Mouse (Mus musculus) MEL (cell line): ENCODE data around the gene Sgms1. TPM values are rescaled to one million over a fixed set of nuclear protein-coding genes. Genes with fewer than 3 reads are reported as not detected.

Experiments
- DNase-seq: peaks from one replicate; pipeline ENCODE4 v3.0.0; 2011; ENCODE audit warnings: low read depth, low spot score
- H3K27ac ChIP-seq: 2 replicates; pipeline ENCODE4 v1.5.1; 2012; ENCODE audit warnings: low read depth, mild to moderate bottlenecking, control low read depth, low read length, moderate library complexity; ENCODE audit not compliant: control insufficient read depth
- H3K27me3 ChIP-seq, 2 experiments: fragments of 150-350 bp in 1 of 2; sonication (generic) in 1 of 2; 2 replicates each; pipeline ENCODE4 v1.6.1; 2012; ENCODE audit warnings: low read length in 2 of 2, mild to moderate bottlenecking in 2 of 2, improper control_type of control experiment in 1 of 2, moderate library complexity in 1 of 2; ENCODE audit not compliant: insufficient read depth in 2 of 2, control insufficient read depth in 1 of 2
- H3K36me3 ChIP-seq, 2 experiments: 2 replicates each; pipeline ENCODE4 v1.6.1; 2012 to 2014; ENCODE audit warnings: low read length in 2 of 2, improper control_type of control experiment in 1 of 2, inconsistent platforms in 1 of 2, mild to moderate bottlenecking in 1 of 2; ENCODE audit not compliant: insufficient read depth in 2 of 2, control insufficient read depth in 1 of 2
- H3K4me1 ChIP-seq, 2 experiments: fragments of 150-350 bp in 1 of 2; sonication (generic) in 1 of 2; 2 replicates each; pipeline ENCODE4 v1.6.1; 2012; ENCODE audit warnings: low read length in 2 of 2, improper control_type of control experiment in 1 of 2, mild to moderate bottlenecking in 1 of 2; ENCODE audit not compliant: insufficient read depth in 2 of 2, control insufficient read depth in 1 of 2
- H3K4me3 ChIP-seq, 2 experiments: fragments of 150-350 bp in 1 of 2; sonication (generic) in 1 of 2; 2 replicates each; pipeline ENCODE4 v1.5.1; 2012; ENCODE audit warnings: low read depth in 2 of 2, low read length in 2 of 2, mild to moderate bottlenecking in 2 of 2, moderate library complexity in 2 of 2, control low read depth in 1 of 2, improper control_type of control experiment in 1 of 2; ENCODE audit not compliant: control insufficient read depth in 1 of 2, insufficient read depth in 1 of 2
- H3K79me2 ChIP-seq: 2 replicates; pipeline ENCODE4 v1.6.1; 2012; ENCODE audit warnings: mild to moderate bottlenecking, low read length, moderate library complexity; ENCODE audit not compliant: control insufficient read depth, poor library complexity, insufficient read depth
- H3K9ac ChIP-seq: 2 replicates; pipeline ENCODE4 v1.6.1; 2012; ENCODE audit warnings: low read depth, mild to moderate bottlenecking, control low read depth, low read length, moderate library complexity; ENCODE audit not compliant: control insufficient read depth, poor library complexity, severe bottlenecking
- H3K9me3 ChIP-seq: fragments of 150-350 bp; sonication (generic); replicated peaks from 2 replicates; pipeline ENCODE4 v1.6.1; 2012; ENCODE audit warnings: mild to moderate bottlenecking, low read length, improper control_type of control experiment, moderate library complexity; ENCODE audit not compliant: insufficient read depth
- CHD1 ChIP-seq: IDR thresholded peaks from 2 replicates; pipeline ENCODE4 v1.6.1; 2012; ENCODE audit warnings: low read depth, mild to moderate bottlenecking, inconsistent platforms, low read length, improper control_type of control experiment
- CTCF ChIP-seq, 3 experiments: IDR thresholded peaks in 2 of 3; conservative IDR thresholded peaks in 1 of 3; 2 replicates each; pipeline ENCODE4 v1.5.1; 2011 to 2012; ENCODE audit warnings: low read length in 3 of 3, low read depth in 2 of 3, mild to moderate bottlenecking in 2 of 3, improper control_type of control experiment in 1 of 3, inconsistent platforms in 1 of 3, mixed read lengths in 1 of 3, moderate library complexity in 1 of 3; ENCODE audit not compliant: control insufficient read depth in 1 of 3, insufficient read depth in 1 of 3, poor library complexity in 1 of 3, severe bottlenecking in 1 of 3
- E2F4 ChIP-seq: IDR thresholded peaks from 2 replicates; pipeline ENCODE4 v1.6.1; 2011; ENCODE audit warnings: low read depth, low read length, improper control_type of control experiment, borderline replicate concordance
- ELF1 ChIP-seq: IDR thresholded peaks from 2 replicates; pipeline ENCODE4 v1.6.1; 2014; ENCODE audit warnings: low read depth, mild to moderate bottlenecking, inconsistent platforms, low read length, improper control_type of control experiment, moderate library complexity
- ETS1 ChIP-seq: IDR thresholded peaks from 2 replicates; pipeline ENCODE4 v1.6.1; 2012; ENCODE audit warnings: low read depth, mild to moderate bottlenecking, inconsistent platforms, low read length, improper control_type of control experiment, moderate library complexity
- GATA1 ChIP-seq: IDR thresholded peaks from 2 replicates; pipeline ENCODE4 v1.6.1; 2011; ENCODE audit warnings: low read depth, low read length, improper control_type of control experiment
- HCFC1 ChIP-seq: IDR thresholded peaks from 2 replicates; pipeline ENCODE4 v1.6.1; 2012; ENCODE audit warnings: low read depth, mild to moderate bottlenecking, inconsistent platforms, low read length, improper control_type of control experiment, moderate library complexity
- JUND ChIP-seq: IDR thresholded peaks from 2 replicates; pipeline ENCODE4 v1.6.1; 2011; ENCODE audit warnings: low read depth, mild to moderate bottlenecking, improper control_type of control experiment, low read length
- KAT2A ChIP-seq: conservative IDR thresholded peaks from 2 replicates; pipeline ENCODE4 v1.6.1; 2012; ENCODE audit warnings: low read depth, low read length, improper control_type of control experiment, inconsistent platforms
- MAFK ChIP-seq: IDR thresholded peaks from 2 replicates; pipeline ENCODE4 v1.6.1; 2011; ENCODE audit warnings: low read depth, mild to moderate bottlenecking, low read length, improper control_type of control experiment, borderline replicate concordance
- MAZ ChIP-seq: IDR thresholded peaks from 2 replicates; pipeline ENCODE4 v1.6.1; 2012; ENCODE audit warnings: low read depth, mild to moderate bottlenecking, inconsistent platforms, low read length, improper control_type of control experiment
- MYB ChIP-seq: IDR thresholded peaks from 2 replicates; pipeline ENCODE4 v1.6.1; 2011; ENCODE audit warnings: mild to moderate bottlenecking, low read depth, low read length, improper control_type of control experiment
- MYC ChIP-seq: IDR thresholded peaks from 2 replicates; pipeline ENCODE4 v1.6.1; 2011; ENCODE audit warnings: low read depth, mild to moderate bottlenecking, low read length, improper control_type of control experiment, moderate library complexity
- NELFE ChIP-seq: IDR thresholded peaks from 2 replicates; pipeline ENCODE4 v1.6.1; 2011; ENCODE audit warnings: low read depth, low read length, improper control_type of control experiment
- POLR2AphosphoS2 ChIP-seq: IDR thresholded peaks from 2 replicates; pipeline ENCODE4 v1.6.1; 2011; ENCODE audit warnings: low read length, improper control_type of control experiment
- POLR2AphosphoS5 ChIP-seq: IDR thresholded peaks from 2 replicates; pipeline ENCODE4 v1.6.1; 2012; ENCODE audit warnings: low read depth, borderline replicate concordance, mild to moderate bottlenecking, inconsistent platforms, low read length, moderate library complexity, mixed read lengths
- RAD21 ChIP-seq: IDR thresholded peaks from 2 replicates; pipeline ENCODE4 v1.6.1; 2011; ENCODE audit warnings: mild to moderate bottlenecking, low read depth, low read length, improper control_type of control experiment
- RCOR1 ChIP-seq: IDR thresholded peaks from 2 replicates; pipeline ENCODE4 v1.6.1; 2012; ENCODE audit warnings: low read depth, mild to moderate bottlenecking, inconsistent platforms, low read length, improper control_type of control experiment
- TCF12 ChIP-seq: IDR thresholded peaks from 2 replicates; pipeline ENCODE4 v1.6.1; 2014; ENCODE audit warnings: low read depth, mild to moderate bottlenecking, inconsistent platforms, low read length, improper control_type of control experiment, moderate library complexity
- UBTF ChIP-seq: IDR thresholded peaks from 2 replicates; pipeline ENCODE4 v1.6.1; 2012; ENCODE audit warnings: low read depth, mild to moderate bottlenecking, inconsistent platforms, low read length, improper control_type of control experiment, moderate library complexity, borderline replicate concordance; ENCODE audit not compliant: insufficient read depth
- USF1 ChIP-seq: IDR thresholded peaks from 2 replicates; pipeline ENCODE4 v1.6.1; 2014; ENCODE audit warnings: low read depth, mild to moderate bottlenecking, inconsistent platforms, low read length, improper control_type of control experiment, moderate library complexity
- USF2 ChIP-seq, 2 experiments: IDR thresholded peaks; 2 replicates each; pipeline ENCODE4 v1.6.1; 2011 to 2012; ENCODE audit warnings: improper control_type of control experiment in 2 of 2, low read length in 2 of 2, borderline replicate concordance in 1 of 2, inconsistent platforms in 1 of 2, low read depth in 1 of 2, mild to moderate bottlenecking in 1 of 2; ENCODE audit not compliant: insufficient read depth in 1 of 2
- ZC3H11A ChIP-seq: IDR thresholded peaks from 2 replicates; pipeline ENCODE4 v1.6.1; 2012; ENCODE audit warnings: low read depth, mild to moderate bottlenecking, inconsistent platforms, low read length, improper control_type of control experiment
- ZMIZ1 ChIP-seq: IDR thresholded peaks from 2 replicates; pipeline ENCODE4 v1.6.1; 2012; ENCODE audit warnings: low read depth, mild to moderate bottlenecking, inconsistent platforms, low read length, improper control_type of control experiment, moderate library complexity
- ZNF384 ChIP-seq: IDR thresholded peaks from 2 replicates; pipeline ENCODE4 v1.6.1; 2012; ENCODE audit warnings: low read depth, mild to moderate bottlenecking, inconsistent platforms, low read length, improper control_type of control experiment
- polyA plus RNA-seq, 2 experiments: library from polyadenylated mRNA; stranded (reverse) in 1 of 2; unstranded in 1 of 2; fragments of >175 nt in 1 of 2; fragments of >200 nt in 1 of 2; gene quantifications; 2 replicates each; pipeline versions ENCODE4 v1.2.1 to v1.2.4; 2012; ENCODE audit warnings: low replicate concordance in 2 of 2, low read depth in 1 of 2; ENCODE audit not compliant: insufficient read length in 2 of 2, insufficient read depth in 1 of 2, missing spikeins in 1 of 2
- total RNA-seq: library from RNA; depleted of rRNA; stranded (reverse); fragments of 300-350 nt; gene quantifications from 2 replicates; pipeline ENCODE4 v1.2.3, GENCODE M21; 2012

The Sgms1 gene
- total and polyA plus RNA-seq, 3 experiments, result 16.3 to 18.5 TPM; not detected in 1

DNA sequence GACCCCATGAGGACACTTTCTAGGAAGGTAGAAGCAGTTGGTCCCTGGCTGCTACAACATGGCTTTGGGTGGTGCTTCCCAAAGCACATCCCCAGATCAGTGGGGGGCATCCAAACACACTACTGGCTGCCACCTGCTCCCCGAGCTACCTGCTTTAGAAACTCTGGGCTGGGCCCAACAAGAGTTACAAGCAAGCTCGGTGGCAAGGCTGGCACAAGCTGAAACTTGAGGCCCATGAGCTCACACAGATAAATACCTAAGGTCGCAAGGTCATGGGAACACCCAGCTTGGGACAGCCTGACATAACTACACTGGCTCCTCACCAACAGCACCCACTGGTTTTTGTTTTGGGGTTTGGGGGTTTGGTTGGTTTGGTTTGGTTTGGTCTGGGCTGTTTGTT, 10.9 kb downstream of the Sgms1 start:
- H3K27ac ChIP-seq, result peak overlapping the region; percentile 3; the same call in 1 of the 2 replicates
- peaks cover 21% of the 10 kb centered on the region for H3K79me2 ChIP-seq
- H3K4me1 ChIP-seq, result peaks cover 18 to 38% of the 10 kb centered on the region in 2 experiments
- no peak overlapping the region for H3K9ac ChIP-seq
- no peak for TF ChIP-seq JUND
- no peak for TF ChIP-seq ZMIZ1
- TF ChIP-seq MAFK, result no peak
- no peak for TF ChIP-seq POLR2AphosphoS5
- no peak for TF ChIP-seq POLR2AphosphoS2
- TF ChIP-seq ZC3H11A, result no peak
- TF ChIP-seq UBTF, result no peak
- TF ChIP-seq E2F4, result no peak
- no peak for TF ChIP-seq MAZ
- no peak for TF ChIP-seq RCOR1
- TF ChIP-seq ETS1, result no peak
- TF ChIP-seq ZNF384, result no peak
- no peak for TF ChIP-seq GATA1
- TF ChIP-seq MYB, result no peak
- TF ChIP-seq USF2 (IDR thresholded peaks at IDR 0.05; ENCODE audit: borderline replicate concordance in 1 of 2, insufficient read depth in 1 of 2, low read depth in 1 of 2, low read length in 2 of 2), result no peak
- TF ChIP-seq TCF12, result no peak
- DNase-seq, result no peak
- H3K4me3 ChIP-seq, result no peak overlapping the region
- peaks cover 0 to 32% of the 10 kb centered on the region in 2 experiments; a peak in 2 of 4 replicates for H3K36me3 ChIP-seq
- H3K9me3 ChIP-seq, result no peaks in the 10 kb centered on the region
- H3K27me3 ChIP-seq, result no peaks in the 10 kb centered on the region

DNA sequence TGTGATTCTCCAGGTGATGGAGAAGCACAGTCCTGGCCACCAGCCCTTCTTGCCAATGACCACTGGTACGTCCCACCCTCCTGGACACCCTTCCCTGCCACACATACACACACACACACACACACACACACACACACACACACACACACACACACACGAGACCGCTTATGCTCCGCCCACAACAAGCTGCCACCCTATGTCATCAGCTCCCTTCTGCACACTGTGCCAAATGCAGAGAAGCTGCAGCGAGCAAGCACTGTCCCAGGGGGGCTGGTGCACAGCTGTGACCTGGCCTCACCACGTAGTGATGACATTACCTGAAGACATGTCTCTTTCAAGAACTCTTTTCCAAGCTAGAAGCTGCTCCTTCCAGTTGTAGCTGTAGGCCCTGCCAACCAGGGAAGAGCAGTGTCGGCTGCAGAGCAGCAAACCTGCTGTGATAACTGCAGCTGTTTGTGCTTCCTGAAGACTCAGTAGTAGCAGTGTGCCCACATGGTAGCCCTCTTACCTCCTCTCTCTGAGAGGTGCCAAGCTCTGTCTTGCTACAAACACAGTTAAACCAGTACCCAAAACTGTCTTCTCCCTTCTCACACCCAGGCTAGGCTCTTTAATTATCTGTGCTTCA, 11.7 kb downstream of the Sgms1 start:
- Histone ChIP-seq H3K79me2 (peaks cover 19% of the 10 kb centered on the region), H3K27me3 (no peaks in the 10 kb centered on the region), H3K4me3 (no peak overlapping the region), H3K9ac (no peak overlapping the region), H3K4me1 (peaks cover 21 to 38% of the 10 kb centered on the region in 2 experiments), H3K27ac (no peak overlapping the region), H3K36me3 (peaks cover 0 to 36% of the 10 kb centered on the region in 2 experiments; a peak in 2 of 4 replicates), H3K9me3 (no peaks in the 10 kb centered on the region)
- DNase-seq, result no peak
- no peak for TF ChIP-seq GATA1
- no peak for TF ChIP-seq UBTF
- no peak for TF ChIP-seq ETS1
- no peak for TF ChIP-seq MAFK
- no peak for TF ChIP-seq MYC
- no peak for TF ChIP-seq CHD1
- no peak for TF ChIP-seq POLR2AphosphoS2
- no peak for TF ChIP-seq USF2 (IDR thresholded peaks at IDR 0.05; ENCODE audit: borderline replicate concordance in 1 of 2, insufficient read depth in 1 of 2, low read depth in 1 of 2, low read length in 2 of 2)
- TF ChIP-seq CTCF (IDR thresholded peaks at IDR 0.05 in 2 of 3, conservative IDR thresholded peaks at IDR 0.05 in 1 of 3; ENCODE audit: control insufficient read depth in 1 of 3, insufficient read depth in 1 of 3, low read depth in 2 of 3, low read length in 3 of 3, poor library complexity in 1 of 3, severe bottlenecking in 1 of 3), result no peak
- no peak for TF ChIP-seq ELF1
- no peak for TF ChIP-seq NELFE
- no peak for TF ChIP-seq KAT2A
- no peak for TF ChIP-seq USF1
- TF ChIP-seq ZC3H11A, result no peak
- no peak for TF ChIP-seq RAD21
- no peak for TF ChIP-seq MAZ
- TF ChIP-seq HCFC1, result no peak
- TF ChIP-seq TCF12, result no peak
- TF ChIP-seq MYB, result no peak
